Mouse (Mus musculus): ENCODE measurements at regions not wholly inside any gene's neighbourhood (a gene's known extent, or its start where the extent isn't known, plus 50 kb on each side); places are given as distances from the start of the nearest gene placed in this dataset.

DNA sequence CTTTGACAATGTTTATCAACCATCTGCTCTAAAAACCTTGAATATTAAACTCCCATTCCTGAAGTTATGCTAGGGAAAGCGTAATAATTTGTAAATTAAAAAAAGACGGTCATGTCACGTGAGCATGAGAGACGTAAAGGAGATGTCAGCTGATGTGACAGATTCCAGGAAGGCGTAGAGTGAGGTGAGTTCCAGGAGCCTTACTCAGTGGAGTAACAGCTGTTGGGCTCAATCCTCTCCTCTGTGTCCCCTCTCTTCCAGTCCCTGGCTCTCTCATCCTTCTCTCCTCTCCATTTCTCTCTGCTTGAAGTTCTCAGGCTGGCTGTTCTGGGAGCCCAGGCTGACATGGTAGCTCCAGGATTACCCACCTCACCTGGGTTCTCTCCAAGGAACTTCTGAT, 138.4 kb upstream of the Fmo9 start:
- H3K9me3 ChIP-seq (ENCODE audit: low read length), result no peaks in the 10 kb centered on the region
- 86% methylated on average over 5 of the region's 5 CpGs for WGBS
- no peak for DNase-seq (ENCODE audit: low spot score)
- no peaks in the 10 kb centered on the region for H3K27me3 ChIP-seq (ENCODE audit: insufficient read depth, low read length)
- no peak overlapping the region for H3K9ac ChIP-seq (replicated peaks; ENCODE audit: low read length)
- no peak for TF ChIP-seq CTCF (IDR thresholded peaks at IDR 0.05; ENCODE audit: low read depth)
- H3K36me3 ChIP-seq (ENCODE audit: insufficient read depth, low read length), result no peaks in the 10 kb centered on the region
- H3K27ac ChIP-seq, result no peak overlapping the region
- no peaks in the 10 kb centered on the region for H3K4me1 ChIP-seq (ENCODE audit: insufficient read depth, low read length)
- no peak overlapping the region for H3K4me3 ChIP-seq (ENCODE audit: low read length)
- H3K4me2 ChIP-seq (ENCODE audit: low read depth, low read length), result no peak overlapping the region
- ATAC-seq, result no peak

DNA sequence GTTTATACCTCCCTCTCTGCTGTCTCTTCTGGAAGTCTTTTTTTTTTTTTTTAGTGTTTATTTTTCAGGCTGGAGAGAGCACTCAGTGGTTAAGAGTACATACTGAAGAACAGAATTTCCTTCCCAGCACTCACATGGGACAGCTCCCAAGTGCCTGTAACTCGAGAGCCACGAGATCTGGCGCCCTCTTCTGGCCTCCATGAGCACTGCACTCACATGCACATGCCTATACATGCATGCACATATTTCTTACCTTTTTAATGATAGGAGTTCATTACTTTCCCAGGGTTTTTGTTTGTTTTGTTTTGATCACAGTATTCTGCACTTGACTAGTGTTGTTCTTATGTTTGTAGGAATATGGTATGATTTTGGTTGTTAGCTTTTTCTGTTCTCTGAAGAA, 139.5 kb upstream of the Fmo9 start:
- DNase-seq (ENCODE audit: low spot score) (no peak), ATAC-seq (no peak)
- Histone ChIP-seq H3K36me3 (ENCODE audit: insufficient read depth, low read length) (no peaks in the 10 kb centered on the region), H3K9me3 (ENCODE audit: low read length) (no peaks in the 10 kb centered on the region), H3K4me2 (ENCODE audit: low read depth, low read length) (no peak overlapping the region), H3K27me3 (ENCODE audit: insufficient read depth, low read length) (no peaks in the 10 kb centered on the region), H3K9ac (replicated peaks; ENCODE audit: low read length) (no peak overlapping the region), H3K4me1 (ENCODE audit: insufficient read depth, low read length) (no peaks in the 10 kb centered on the region), H3K4me3 (ENCODE audit: low read length) (no peak overlapping the region), H3K27ac (no peak overlapping the region)
- WGBS, result 42% methylated on average over 3 of the region's 3 CpGs
- peak; percentile 26; the same call in 1 of the 2 replicates for TF ChIP-seq CTCF (IDR thresholded peaks at IDR 0.05; ENCODE audit: low read depth)

DNA sequence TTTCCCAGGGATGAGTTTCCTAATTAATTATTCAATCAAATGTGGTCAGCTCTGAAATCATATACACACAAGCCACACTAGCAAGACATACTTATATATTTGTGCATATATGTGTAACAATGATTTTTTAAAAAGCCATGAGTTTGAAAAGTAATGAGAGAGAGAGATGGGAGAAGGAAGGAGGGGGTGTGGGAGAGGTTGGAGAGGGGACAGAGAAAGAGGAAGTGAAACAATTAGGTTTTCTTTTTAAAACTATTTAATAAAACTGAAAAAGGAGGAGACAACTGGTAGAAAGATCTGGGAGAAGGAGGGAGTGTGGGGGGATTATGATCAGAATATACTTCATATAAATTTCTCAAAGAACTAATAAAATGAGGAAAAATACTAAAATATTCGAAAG, 155.7 kb upstream of the Fmo9 start:
- DNase-seq (ENCODE audit: low spot score), result no peak
- no peak overlapping the region for H3K4me3 ChIP-seq (ENCODE audit: low read length)
- WGBS, result 78% methylated on average over 1 of the region's 1 CpGs
- no peak for ATAC-seq
- no peaks in the 10 kb centered on the region for H3K36me3 ChIP-seq (ENCODE audit: insufficient read depth, low read length)
- TF ChIP-seq CTCF (IDR thresholded peaks at IDR 0.05; ENCODE audit: low read depth), result no peak
- H3K4me2 ChIP-seq (ENCODE audit: low read depth, low read length), result no peak overlapping the region
- H3K9me3 ChIP-seq (ENCODE audit: low read length), result no peaks in the 10 kb centered on the region
- H3K27me3 ChIP-seq (ENCODE audit: insufficient read depth, low read length), result no peaks in the 10 kb centered on the region
- H3K4me1 ChIP-seq (ENCODE audit: insufficient read depth, low read length), result peaks cover 10% of the 10 kb centered on the region; the same call in 1 of the 2 replicates
- H3K9ac ChIP-seq (replicated peaks; ENCODE audit: low read length), result no peak overlapping the region
- H3K27ac ChIP-seq, result no peak overlapping the region

DNA sequence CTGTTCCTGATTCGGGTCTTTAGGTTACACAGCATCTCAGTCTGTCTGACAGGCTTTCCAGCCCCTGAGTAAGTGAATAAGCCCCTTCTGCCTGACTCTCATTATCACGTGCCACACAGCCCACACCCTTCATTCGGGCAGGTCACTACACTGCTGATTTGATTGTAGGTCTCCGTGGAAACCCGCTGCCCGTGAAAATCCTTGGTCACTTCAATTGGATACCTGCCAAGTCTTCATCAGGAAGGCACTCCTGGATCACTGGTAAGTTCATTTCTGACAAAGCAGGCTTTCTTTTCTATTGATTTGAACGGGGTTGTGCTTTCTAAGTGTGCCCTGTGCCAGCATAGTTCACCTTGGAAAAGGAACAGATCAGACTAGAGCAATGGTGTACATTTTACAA, 158.2 kb upstream of the Fmo9 start:
- no peaks in the 10 kb centered on the region for H3K9me3 ChIP-seq (ENCODE audit: low read length)
- H3K27ac ChIP-seq, result no peak overlapping the region
- TF ChIP-seq CTCF (IDR thresholded peaks at IDR 0.05; ENCODE audit: low read depth), result no peak
- no peak overlapping the region for H3K4me3 ChIP-seq (ENCODE audit: low read length)
- H3K4me2 ChIP-seq (ENCODE audit: low read depth, low read length), result no peak overlapping the region
- no peaks in the 10 kb centered on the region for H3K27me3 ChIP-seq (ENCODE audit: insufficient read depth, low read length)
- peaks cover 17% of the 10 kb centered on the region; the same call in 1 of the 2 replicates for H3K4me1 ChIP-seq (ENCODE audit: insufficient read depth, low read length)
- DNase-seq (ENCODE audit: low spot score), result peak; percentile 46
- no peak overlapping the region for H3K9ac ChIP-seq (replicated peaks; ENCODE audit: low read length)
- WGBS, result 12% methylated on average over 7 of the region's 7 CpGs
- ATAC-seq, result no peak
- H3K36me3 ChIP-seq (ENCODE audit: insufficient read depth, low read length), result no peaks in the 10 kb centered on the region

DNA sequence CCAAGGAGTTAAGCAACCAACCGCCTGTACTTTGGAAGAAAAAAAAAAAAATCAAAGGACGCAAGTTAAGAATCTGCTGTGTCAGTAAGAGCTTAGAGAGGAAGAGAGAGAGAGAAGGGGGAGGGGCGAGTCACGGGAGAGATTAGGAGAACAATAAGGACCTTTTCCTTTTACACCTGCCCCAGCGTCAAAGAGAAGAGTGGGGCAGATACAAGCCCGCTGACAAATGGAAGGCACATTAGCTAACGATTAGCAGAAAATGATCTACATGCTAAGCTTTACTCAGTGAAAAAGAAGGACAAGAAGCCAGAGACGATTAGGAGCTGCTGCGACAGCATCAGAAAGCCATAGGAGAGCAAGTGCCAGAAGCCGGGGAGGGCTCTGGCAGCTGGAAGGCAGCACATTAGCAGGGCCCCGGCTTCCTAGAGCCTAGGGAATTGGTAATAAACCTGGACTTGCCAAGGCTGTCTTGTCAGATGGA, 157.8 kb upstream of the Fam78b start:
- 0 out of 2 replicates have a peak, but pooled peaks have one; percentile 33 for ATAC-seq
- Histone ChIP-seq H3K4me1 (ENCODE audit: insufficient read depth, low read length) (peaks cover 17% of the 10 kb centered on the region; the same call in 1 of the 2 replicates), H3K27ac (peak overlapping the region; percentile 45; the same call in 1 of the 2 replicates), H3K36me3 (ENCODE audit: insufficient read depth, low read length) (no peaks in the 10 kb centered on the region), H3K9ac (replicated peaks; ENCODE audit: low read length) (0 out of 2 replicates have a peak overlapping the region, but pooled peaks have one; percentile 45), H3K27me3 (ENCODE audit: insufficient read depth, low read length) (no peaks in the 10 kb centered on the region), H3K4me2 (ENCODE audit: low read depth, low read length) (peak overlapping the region; percentile 59), H3K9me3 (ENCODE audit: low read length) (no peaks in the 10 kb centered on the region), H3K4me3 (ENCODE audit: low read length) (peak overlapping the region; percentile 23)
- peak; percentile 68 for DNase-seq (ENCODE audit: low spot score)
- WGBS, result under 1% methylated on average over 11 of the region's 11 CpGs
- no peak for TF ChIP-seq CTCF (IDR thresholded peaks at IDR 0.05; ENCODE audit: low read depth)

DNA sequence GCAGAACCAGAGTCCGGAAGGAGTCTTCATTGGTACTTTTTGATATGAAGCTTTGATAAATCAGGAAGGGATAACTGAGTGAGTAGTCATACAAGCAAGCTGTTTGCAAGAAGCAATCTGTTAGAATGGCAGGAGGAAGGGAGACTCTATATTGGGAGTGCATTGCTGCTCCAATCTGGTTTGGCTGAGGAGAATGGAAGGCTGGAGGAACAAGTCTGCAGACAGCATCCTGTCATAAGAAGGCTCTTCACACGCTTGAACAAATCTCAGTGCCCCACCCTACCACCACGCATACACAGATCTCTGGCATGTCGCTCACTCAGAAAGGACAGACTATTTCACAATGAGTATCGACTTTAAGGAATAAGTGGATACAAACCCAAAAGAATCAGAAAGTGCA, 154.7 kb upstream of the Fam78b start:
- no peaks in the 10 kb centered on the region for H3K36me3 ChIP-seq (ENCODE audit: insufficient read depth, low read length)
- 84% methylated on average over 5 of the region's 5 CpGs for WGBS
- no peak for DNase-seq (ENCODE audit: low spot score)
- no peak for TF ChIP-seq CTCF (IDR thresholded peaks at IDR 0.05; ENCODE audit: low read depth)
- H3K27me3 ChIP-seq (ENCODE audit: insufficient read depth, low read length), result no peaks in the 10 kb centered on the region
- ATAC-seq, result no peak
- H3K9me3 ChIP-seq (ENCODE audit: low read length), result no peaks in the 10 kb centered on the region
- peaks cover 8% of the 10 kb centered on the region; the same call in 1 of the 2 replicates for H3K4me1 ChIP-seq (ENCODE audit: insufficient read depth, low read length)
- H3K4me2 ChIP-seq (ENCODE audit: low read depth, low read length), result no peak overlapping the region
- H3K9ac ChIP-seq (replicated peaks; ENCODE audit: low read length), result no peak overlapping the region
- no peak overlapping the region for H3K27ac ChIP-seq
- H3K4me3 ChIP-seq (ENCODE audit: low read length), result no peak overlapping the region

DNA sequence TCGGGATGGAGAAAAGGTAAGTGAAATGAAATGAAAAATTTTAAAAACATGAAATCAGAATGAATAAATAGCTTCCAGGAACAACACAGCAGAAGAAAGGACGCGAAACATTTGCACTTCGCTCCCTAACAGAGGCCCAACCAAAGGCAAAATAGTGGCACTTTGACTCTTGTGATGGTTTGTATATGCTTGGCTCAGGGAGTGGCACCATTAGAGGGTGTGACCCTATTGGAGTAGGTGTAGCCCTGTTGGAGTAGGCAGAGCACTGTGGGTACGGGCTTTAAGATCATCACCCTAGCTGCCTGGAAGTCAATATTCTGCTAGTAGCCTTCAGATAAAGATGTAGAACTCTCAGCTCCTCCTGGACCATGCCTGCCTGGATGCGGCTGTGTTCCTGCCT, 154.0 kb upstream of the Fam78b start:
- 92% methylated on average over 6 of the region's 6 CpGs for WGBS
- no peaks in the 10 kb centered on the region for H3K36me3 ChIP-seq (ENCODE audit: insufficient read depth, low read length)
- no peak overlapping the region for H3K4me3 ChIP-seq (ENCODE audit: low read length)
- peaks cover 8% of the 10 kb centered on the region; the same call in 1 of the 2 replicates for H3K4me1 ChIP-seq (ENCODE audit: insufficient read depth, low read length)
- no peak overlapping the region for H3K4me2 ChIP-seq (ENCODE audit: low read depth, low read length)
- ATAC-seq, result no peak
- H3K27ac ChIP-seq, result no peak overlapping the region
- H3K27me3 ChIP-seq (ENCODE audit: insufficient read depth, low read length), result no peaks in the 10 kb centered on the region
- no peak for DNase-seq (ENCODE audit: low spot score)
- no peak for TF ChIP-seq CTCF (IDR thresholded peaks at IDR 0.05; ENCODE audit: low read depth)
- H3K9me3 ChIP-seq (ENCODE audit: low read length), result no peaks in the 10 kb centered on the region
- no peak overlapping the region for H3K9ac ChIP-seq (replicated peaks; ENCODE audit: low read length)

Measured in hindbrain, postnatal 0 days (tissue).